Mouse (Mus musculus) MEL (cell line): ENCODE data around the gene Isl1. TPM values are rescaled to one million over a fixed set of nuclear protein-coding genes. Genes with fewer than 3 reads are reported as not detected.

Experiments used
- DNase-seq: peaks from one replicate; pipeline ENCODE4 v3.0.0; 2011; ENCODE audit warnings: low read depth, low spot score
- H3K27ac ChIP-seq: 2 replicates; pipeline ENCODE4 v1.5.1; 2012; ENCODE audit warnings: low read depth, mild to moderate bottlenecking, control low read depth, low read length, moderate library complexity; ENCODE audit not compliant: control insufficient read depth
- H3K27me3 ChIP-seq, 2 experiments: fragments of 150-350 bp in 1 of 2; sonication (generic) in 1 of 2; 2 replicates each; pipeline ENCODE4 v1.6.1; 2012; ENCODE audit warnings: low read length in 2 of 2, mild to moderate bottlenecking in 2 of 2, improper control_type of control experiment in 1 of 2, moderate library complexity in 1 of 2; ENCODE audit not compliant: insufficient read depth in 2 of 2, control insufficient read depth in 1 of 2
- H3K36me3 ChIP-seq, 2 experiments: 2 replicates each; pipeline ENCODE4 v1.6.1; 2012 to 2014; ENCODE audit warnings: low read length in 2 of 2, improper control_type of control experiment in 1 of 2, inconsistent platforms in 1 of 2, mild to moderate bottlenecking in 1 of 2; ENCODE audit not compliant: insufficient read depth in 2 of 2, control insufficient read depth in 1 of 2
- H3K4me1 ChIP-seq, 2 experiments: fragments of 150-350 bp in 1 of 2; sonication (generic) in 1 of 2; 2 replicates each; pipeline ENCODE4 v1.6.1; 2012; ENCODE audit warnings: low read length in 2 of 2, improper control_type of control experiment in 1 of 2, mild to moderate bottlenecking in 1 of 2; ENCODE audit not compliant: insufficient read depth in 2 of 2, control insufficient read depth in 1 of 2
- H3K4me3 ChIP-seq, 2 experiments: fragments of 150-350 bp in 1 of 2; sonication (generic) in 1 of 2; 2 replicates each; pipeline ENCODE4 v1.5.1; 2012; ENCODE audit warnings: low read depth in 2 of 2, low read length in 2 of 2, mild to moderate bottlenecking in 2 of 2, moderate library complexity in 2 of 2, control low read depth in 1 of 2, improper control_type of control experiment in 1 of 2; ENCODE audit not compliant: control insufficient read depth in 1 of 2, insufficient read depth in 1 of 2
- H3K79me2 ChIP-seq: 2 replicates; pipeline ENCODE4 v1.6.1; 2012; ENCODE audit warnings: mild to moderate bottlenecking, low read length, moderate library complexity; ENCODE audit not compliant: control insufficient read depth, poor library complexity, insufficient read depth
- H3K9ac ChIP-seq: 2 replicates; pipeline ENCODE4 v1.6.1; 2012; ENCODE audit warnings: low read depth, mild to moderate bottlenecking, control low read depth, low read length, moderate library complexity; ENCODE audit not compliant: control insufficient read depth, poor library complexity, severe bottlenecking
- H3K9me3 ChIP-seq: fragments of 150-350 bp; sonication (generic); replicated peaks from 2 replicates; pipeline ENCODE4 v1.6.1; 2012; ENCODE audit warnings: mild to moderate bottlenecking, low read length, improper control_type of control experiment, moderate library complexity; ENCODE audit not compliant: insufficient read depth
- BHLHE40 ChIP-seq: IDR thresholded peaks from 2 replicates; pipeline ENCODE4 v1.6.1; 2012; ENCODE audit warnings: low read depth, mild to moderate bottlenecking, inconsistent platforms, low read length, improper control_type of control experiment, borderline replicate concordance
- CHD2 ChIP-seq: IDR thresholded peaks from 2 replicates; pipeline ENCODE4 v1.6.1; 2011; ENCODE audit warnings: low read length, improper control_type of control experiment
- CTCF ChIP-seq, 3 experiments: IDR thresholded peaks in 2 of 3; conservative IDR thresholded peaks in 1 of 3; 2 replicates each; pipeline ENCODE4 v1.5.1; 2011 to 2012; ENCODE audit warnings: low read length in 3 of 3, low read depth in 2 of 3, mild to moderate bottlenecking in 2 of 3, improper control_type of control experiment in 1 of 3, inconsistent platforms in 1 of 3, mixed read lengths in 1 of 3, moderate library complexity in 1 of 3; ENCODE audit not compliant: control insufficient read depth in 1 of 3, insufficient read depth in 1 of 3, poor library complexity in 1 of 3, severe bottlenecking in 1 of 3
- E2F4 ChIP-seq: IDR thresholded peaks from 2 replicates; pipeline ENCODE4 v1.6.1; 2011; ENCODE audit warnings: low read depth, low read length, improper control_type of control experiment, borderline replicate concordance
- ELF1 ChIP-seq: IDR thresholded peaks from 2 replicates; pipeline ENCODE4 v1.6.1; 2014; ENCODE audit warnings: low read depth, mild to moderate bottlenecking, inconsistent platforms, low read length, improper control_type of control experiment, moderate library complexity
- EP300 ChIP-seq, 2 experiments: IDR thresholded peaks; 2 replicates each; pipeline ENCODE4 v1.6.1; 2011; ENCODE audit warnings: improper control_type of control experiment in 2 of 2, low read length in 2 of 2, low read depth in 1 of 2, mild to moderate bottlenecking in 1 of 2
- ETS1 ChIP-seq: IDR thresholded peaks from 2 replicates; pipeline ENCODE4 v1.6.1; 2012; ENCODE audit warnings: low read depth, mild to moderate bottlenecking, inconsistent platforms, low read length, improper control_type of control experiment, moderate library complexity
- HCFC1 ChIP-seq: IDR thresholded peaks from 2 replicates; pipeline ENCODE4 v1.6.1; 2012; ENCODE audit warnings: low read depth, mild to moderate bottlenecking, inconsistent platforms, low read length, improper control_type of control experiment, moderate library complexity
- KAT2A ChIP-seq: conservative IDR thresholded peaks from 2 replicates; pipeline ENCODE4 v1.6.1; 2012; ENCODE audit warnings: low read depth, low read length, improper control_type of control experiment, inconsistent platforms
- MAFK ChIP-seq: IDR thresholded peaks from 2 replicates; pipeline ENCODE4 v1.6.1; 2011; ENCODE audit warnings: low read depth, mild to moderate bottlenecking, low read length, improper control_type of control experiment, borderline replicate concordance
- MEF2A ChIP-seq: IDR thresholded peaks from 2 replicates; pipeline ENCODE4 v1.6.1; 2014; ENCODE audit warnings: low read depth, mild to moderate bottlenecking, inconsistent platforms, low read length, improper control_type of control experiment; ENCODE audit not compliant: poor library complexity, insufficient replicate concordance, severe bottlenecking; ENCODE audit errors: extremely low read depth
- MXI1 ChIP-seq: IDR thresholded peaks from 2 replicates; pipeline ENCODE4 v1.6.1; 2011; ENCODE audit warnings: mild to moderate bottlenecking, low read depth, low read length, improper control_type of control experiment
- MYB ChIP-seq: IDR thresholded peaks from 2 replicates; pipeline ENCODE4 v1.6.1; 2011; ENCODE audit warnings: mild to moderate bottlenecking, low read depth, low read length, improper control_type of control experiment
- NELFE ChIP-seq: IDR thresholded peaks from 2 replicates; pipeline ENCODE4 v1.6.1; 2011; ENCODE audit warnings: low read depth, low read length, improper control_type of control experiment
- POLR2AphosphoS5 ChIP-seq: IDR thresholded peaks from 2 replicates; pipeline ENCODE4 v1.6.1; 2012; ENCODE audit warnings: low read depth, borderline replicate concordance, mild to moderate bottlenecking, inconsistent platforms, low read length, moderate library complexity, mixed read lengths
- TBP ChIP-seq: IDR thresholded peaks from 2 replicates; pipeline ENCODE4 v1.8.0; 2011; ENCODE audit warnings: low read depth, low read length, improper control_type of control experiment
- TCF12 ChIP-seq: IDR thresholded peaks from 2 replicates; pipeline ENCODE4 v1.6.1; 2014; ENCODE audit warnings: low read depth, mild to moderate bottlenecking, inconsistent platforms, low read length, improper control_type of control experiment, moderate library complexity
- UBTF ChIP-seq: IDR thresholded peaks from 2 replicates; pipeline ENCODE4 v1.6.1; 2012; ENCODE audit warnings: low read depth, mild to moderate bottlenecking, inconsistent platforms, low read length, improper control_type of control experiment, moderate library complexity, borderline replicate concordance; ENCODE audit not compliant: insufficient read depth
- USF1 ChIP-seq: IDR thresholded peaks from 2 replicates; pipeline ENCODE4 v1.6.1; 2014; ENCODE audit warnings: low read depth, mild to moderate bottlenecking, inconsistent platforms, low read length, improper control_type of control experiment, moderate library complexity
- USF2 ChIP-seq, 2 experiments: IDR thresholded peaks; 2 replicates each; pipeline ENCODE4 v1.6.1; 2011 to 2012; ENCODE audit warnings: improper control_type of control experiment in 2 of 2, low read length in 2 of 2, borderline replicate concordance in 1 of 2, inconsistent platforms in 1 of 2, low read depth in 1 of 2, mild to moderate bottlenecking in 1 of 2; ENCODE audit not compliant: insufficient read depth in 1 of 2
- ZKSCAN1 ChIP-seq: IDR thresholded peaks from 2 replicates; pipeline ENCODE4 v1.6.1; 2012; ENCODE audit warnings: low read depth, mild to moderate bottlenecking, inconsistent platforms, low read length, improper control_type of control experiment, moderate library complexity
- ZMIZ1 ChIP-seq: IDR thresholded peaks from 2 replicates; pipeline ENCODE4 v1.6.1; 2012; ENCODE audit warnings: low read depth, mild to moderate bottlenecking, inconsistent platforms, low read length, improper control_type of control experiment, moderate library complexity
- polyA plus RNA-seq, 2 experiments: library from polyadenylated mRNA; stranded (reverse) in 1 of 2; unstranded in 1 of 2; fragments of >175 nt in 1 of 2; fragments of >200 nt in 1 of 2; gene quantifications; 2 replicates each; pipeline versions ENCODE4 v1.2.1 to v1.2.4; 2012; ENCODE audit warnings: low replicate concordance in 2 of 2, low read depth in 1 of 2; ENCODE audit not compliant: insufficient read length in 2 of 2, insufficient read depth in 1 of 2, missing spikeins in 1 of 2
- total RNA-seq: library from RNA; depleted of rRNA; stranded (reverse); fragments of 300-350 nt; gene quantifications from 2 replicates; pipeline ENCODE4 v1.2.3, GENCODE M21; 2012

Isl1 gene
- total and polyA plus RNA-seq, 3 experiments, result 0.14 to 0.31 TPM; not detected in 1

DNA sequence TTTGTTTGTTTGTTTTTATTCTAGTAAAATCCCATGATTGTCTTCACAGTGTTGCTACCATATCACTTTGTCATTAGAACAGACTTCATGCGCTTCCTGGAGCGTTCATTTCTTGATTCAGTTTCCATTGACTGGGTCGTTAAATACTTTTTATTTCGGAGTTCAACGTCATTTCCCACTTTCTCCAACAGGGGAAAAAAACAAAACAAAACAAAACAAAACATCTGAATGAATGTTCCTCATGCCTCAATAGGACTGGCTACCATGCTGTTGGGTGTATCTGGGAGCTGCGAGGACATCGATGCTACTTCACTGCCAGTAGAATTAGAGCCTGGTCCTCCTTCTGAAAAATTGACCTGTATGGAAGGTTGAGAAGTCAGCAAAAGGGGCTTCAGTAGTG is 10.2 kb downstream of the Isl1 start:
- Histone ChIP-seq H3K9me3 (no peaks in the 10 kb centered on the region), H3K27me3 (no peaks in the 10 kb centered on the region), H3K9ac (no peak overlapping the region), H3K27ac (no peak overlapping the region), H3K4me1 (no peaks in the 10 kb centered on the region), H3K79me2 (no peaks in the 10 kb centered on the region), H3K36me3 (no peaks in the 10 kb centered on the region), H3K4me3 (no peak overlapping the region)
- TF ChIP-seq TBP (no peak), KAT2A (no peak), USF2 (IDR thresholded peaks at IDR 0.05; ENCODE audit: borderline replicate concordance in 1 of 2, insufficient read depth in 1 of 2, low read depth in 1 of 2, low read length in 2 of 2) (no peak), HCFC1 (no peak), NELFE (no peak), E2F4 (no peak), POLR2AphosphoS5 (no peak), MEF2A (no peak), USF1 (no peak), MXI1 (no peak), ZKSCAN1 (no peak), MAFK (no peak), ZMIZ1 (no peak), TCF12 (no peak), MYB (no peak), ELF1 (no peak), CHD2 (no peak), UBTF (no peak), EP300 (IDR thresholded peaks at IDR 0.05; ENCODE audit: low read depth in 1 of 2, low read length in 2 of 2) (no peak)
- DNase-seq, result no peak

DNA sequence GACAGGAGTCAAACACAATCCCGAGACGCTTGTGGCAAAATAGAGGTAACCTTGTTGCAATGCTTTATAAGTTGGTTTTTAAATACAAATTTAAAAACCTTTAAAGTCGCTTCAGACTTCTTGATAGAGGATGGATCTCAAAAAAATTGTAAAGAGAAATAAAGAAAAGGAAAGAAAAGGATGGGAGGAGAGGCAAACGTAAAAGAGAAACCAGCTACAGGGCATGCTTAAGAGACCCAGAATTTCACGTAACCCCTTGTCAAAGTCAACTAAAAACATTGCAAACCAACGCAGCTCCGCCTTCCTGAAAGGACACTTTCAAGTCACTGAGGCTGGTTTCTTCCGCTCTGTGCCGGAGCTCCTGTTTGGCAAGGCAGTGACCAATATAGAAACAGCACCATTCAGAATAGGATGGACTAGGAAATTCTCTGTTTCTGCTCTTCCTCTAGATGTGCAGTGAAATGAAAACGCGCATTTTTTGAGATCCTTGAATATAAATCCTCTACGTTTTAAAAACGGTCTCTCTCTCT is 10.8 kb downstream of the Isl1 start:
- TF ChIP-seq ETS1 (no peak), BHLHE40 (no peak), CTCF (IDR thresholded peaks at IDR 0.05 in 2 of 3, conservative IDR thresholded peaks at IDR 0.05 in 1 of 3; ENCODE audit: control insufficient read depth in 1 of 3, insufficient read depth in 1 of 3, low read depth in 2 of 3, low read length in 3 of 3, poor library complexity in 1 of 3, severe bottlenecking in 1 of 3) (no peak)
- Histone ChIP-seq H3K79me2 (no peaks in the 10 kb centered on the region), H3K4me1 (no peaks in the 10 kb centered on the region), H3K4me3 (no peak overlapping the region), H3K27me3 (no peaks in the 10 kb centered on the region), H3K9ac (no peak overlapping the region), H3K27ac (no peak overlapping the region), H3K36me3 (no peaks in the 10 kb centered on the region), H3K9me3 (no peaks in the 10 kb centered on the region)
- DNase-seq, result no peak
